Mouse (Mus musculus) embryonic facial prominence, embryonic 14.5 days (tissue): ENCODE measurements around the gene Dcaf6. TPM values are rescaled to one million over a fixed set of nuclear protein-coding genes. Genes with fewer than 3 reads are reported as not detected.

Source experiments
- ATAC-seq: fragments of 200-750 bp; cut with Nextera tagmentation; 2 replicates; pipeline ENCODE4 v1.8.0; 2017; ENCODE audit warnings: low read depth, moderate number of reproducible peaks, moderate TSS enrichment
- DNase-seq: peaks from one replicate; pipeline ENCODE4 v3.0.0-alpha.2; 2015; ENCODE audit warnings: low spot score
- H3K27ac ChIP-seq: fragments of 300-500 bp; sonication (generic); replicated peaks from 2 replicates; pipeline ENCODE4 v1.5.1; 2014; ENCODE audit warnings: low read depth, mild to moderate bottlenecking, low read length, moderate library complexity
- H3K27me3 ChIP-seq: fragments of 300-500 bp; sonication (generic); replicated peaks from 2 replicates; pipeline ENCODE4 v1.6.1; 2014; ENCODE audit warnings: low read length; ENCODE audit not compliant: control insufficient read depth, insufficient read depth
- H3K36me3 ChIP-seq: fragments of 300-500 bp; sonication (generic); 2 replicates; pipeline ENCODE4 v1.6.1; 2014; ENCODE audit warnings: low read length, mixed read lengths; ENCODE audit not compliant: control insufficient read depth, insufficient read depth
- H3K4me1 ChIP-seq: fragments of 300-500 bp; sonication (generic); 2 replicates; pipeline ENCODE4 v1.6.1; 2014; ENCODE audit warnings: antibody characterized with exemption, low read length; ENCODE audit not compliant: control insufficient read depth, insufficient read depth
- H3K4me2 ChIP-seq: fragments of 300-500 bp; sonication (generic); 2 replicates; pipeline ENCODE4 v1.6.1; 2014; ENCODE audit warnings: low read depth, mild to moderate bottlenecking, low read length, moderate library complexity, mixed read lengths
- H3K4me3 ChIP-seq: fragments of 300-500 bp; sonication (generic); 2 replicates; pipeline ENCODE4 v1.5.1; 2014; ENCODE audit warnings: low read depth, mild to moderate bottlenecking, low read length
- H3K9ac ChIP-seq: fragments of 300-500 bp; sonication (generic); 2 replicates; pipeline ENCODE4 v1.6.1; 2014; ENCODE audit warnings: low read depth, mild to moderate bottlenecking, low read length, moderate library complexity, mixed read lengths
- H3K9me3 ChIP-seq: fragments of 300-500 bp; sonication (generic); 2 replicates; pipeline ENCODE4 v1.6.1; 2016; ENCODE audit warnings: low read length; ENCODE audit not compliant: control insufficient read depth
- WGBS: fragments of 180-500 bp; shearing (Covaris S2); extraction: QIAGEN DNeasy Blood & Tissue Kit; methylation state at CpG from one replicate; pipeline ENCODE4 v1.1.7; 2014; 5-methylcytosine and 5-hydroxymethylcytosine counted together
- polyA plus RNA-seq: library from polyadenylated mRNA; unstranded; fragments of >200 nt; fragmentation: Nextera tagmentation; extraction: Ambion mirVana; gene quantifications from 2 replicates; pipeline ENCODE4 v1.2.1, GENCODE M21; 2014

Gene Dcaf6
- polyA plus RNA-seq, 1 experiment from 2014 or later = 20.9 TPM

GRCm38 (mm10) chr1:165281351-165282221 is 178.7 kb downstream of the Dcaf6 start:
- H3K27ac ChIP-seq = peak overlapping the region; percentile 87
- under 1% methylated on average over 7 of the region's 71 CpGs for WGBS
- H3K4me2 ChIP-seq = peak overlapping the region; percentile 91
- H3K9me3 ChIP-seq = no peaks in the 10 kb centered on the region
- ATAC-seq (peak; percentile 90), DNase-seq (peak; percentile 88)
- no peaks in the 10 kb centered on the region for H3K27me3 ChIP-seq
- peaks cover 15% of the 10 kb centered on the region for H3K4me1 ChIP-seq
- peak overlapping the region; percentile 86 for H3K9ac ChIP-seq
- H3K4me3 ChIP-seq = peak overlapping the region; percentile 76
- no peaks in the 10 kb centered on the region for H3K36me3 ChIP-seq

- peak overlapping the region; percentile 91 for H3K4me2 ChIP-seq
- WGBS = 50% methylated on average over 10 of the region's 10 CpGs
- H3K36me3 ChIP-seq = no peaks in the 10 kb centered on the region
- H3K27ac ChIP-seq = peak overlapping the region; percentile 87; the same call in 1 of the 2 replicates
- peak overlapping the region; percentile 86 for H3K9ac ChIP-seq
- DNase-seq = no peak
- no peaks in the 10 kb centered on the region for H3K9me3 ChIP-seq
- no peak for ATAC-seq
- H3K4me3 ChIP-seq = peak overlapping the region; percentile 76
- H3K4me1 ChIP-seq = peaks cover 15% of the 10 kb centered on the region
- H3K27me3 ChIP-seq = no peaks in the 10 kb centered on the region
These were observed 179.5 kb downstream of the Dcaf6 start for GRCm38 (mm10) chr1:165280741-165281140.

Other genes with a start within 250 kb of the Dcaf6 start
- 90.6 and 100 TPM in 2 replicates for gene Tiprl, start 223.5 kb downstream of the Dcaf6 start, polyA plus RNA-seq
- 1.2 and 1.5 TPM in 2 replicates for gene Gpr161, start 164.7 kb downstream of the Dcaf6 start, polyA plus RNA-seq
- 155 and 169 TPM in 2 replicates for gene Mpc2, start 162 bp upstream of the Dcaf6 start, polyA plus RNA-seq
- not detected in 2 replicates for gene Adcy10, start 24.7 kb upstream of the Dcaf6 start, polyA plus RNA-seq
- 157 and 170 TPM in 2 replicates for gene Mpzl1, start 174.1 kb upstream of the Dcaf6 start, polyA plus RNA-seq
- 11.1 and 14.9 TPM in 2 replicates for gene Rcsd1, start 249.3 kb upstream of the Dcaf6 start, polyA plus RNA-seq